Mouse (Mus musculus) stomach, postnatal 0 days (tissue): ENCODE results near the gene Slc15a2.

Source experiments
- CTCF ChIP-seq: IDR thresholded peaks from 2 replicates; pipeline ENCODE4 v1.5.1; 2016; ENCODE audit warnings: antibody characterized with exemption, low read depth, mild to moderate bottlenecking, moderate library complexity
- EP300 ChIP-seq: optimal IDR thresholded peaks from 2 replicates; pipeline ENCODE3; 2016; ENCODE audit warnings: antibody characterized with exemption

DNA sequence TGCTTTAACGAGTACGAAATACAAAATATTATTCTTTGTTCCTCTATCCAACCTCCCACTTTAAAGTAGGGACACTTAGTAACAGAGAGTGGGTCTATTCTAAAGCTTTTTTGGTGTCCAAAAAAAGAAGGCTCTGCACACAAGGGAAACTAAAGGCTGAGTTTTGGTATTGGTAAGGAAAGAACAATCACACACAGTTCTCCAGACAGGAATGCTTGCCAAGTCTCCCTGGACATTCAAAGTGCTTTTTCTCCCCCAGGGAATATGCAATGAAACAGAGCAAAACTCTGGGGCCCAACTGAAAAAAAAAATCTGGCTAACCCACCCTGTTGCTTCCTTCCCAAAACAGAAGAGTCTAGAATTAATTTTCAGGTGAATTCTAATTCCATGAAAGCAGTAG, 616 bp downstream of the Slc15a2 start:
- TF ChIP-seq CTCF (no peak), EP300 (no peak)
